Mouse (Mus musculus) myocyte (in vitro differentiated cells): ENCODE measurements at regions not wholly inside any gene's neighbourhood (a gene's known extent, or its start where the extent isn't known, plus 50 kb on each side); places are given as distances from the start of the nearest gene placed in this dataset.

Experiments used
- H3K27me3 ChIP-seq: one replicate; pipeline ENCODE4 v1.6.1; 2011; ENCODE audit not compliant: control insufficient read depth, insufficient read depth, insufficient read length
- H3K36me3 ChIP-seq: one replicate; pipeline ENCODE4 v1.6.1; 2011; ENCODE audit not compliant: control insufficient read depth, insufficient read depth
- H3K4me2 ChIP-seq: one replicate; pipeline ENCODE4 v1.6.1; 2011; ENCODE audit warnings: low read depth, control low read depth
- H3K4me3 ChIP-seq: one replicate; pipeline ENCODE4 v1.5.1; 2011; ENCODE audit warnings: mild to moderate bottlenecking, control low read depth, moderate library complexity
- H3K79me2 ChIP-seq: one replicate; pipeline ENCODE4 v1.6.1; 2011; ENCODE audit not compliant: control insufficient read depth, insufficient read depth
- H3ac ChIP-seq: one replicate; pipeline ENCODE4 v1.6.1; 2011; ENCODE audit not compliant: control insufficient read depth, insufficient read length
- CEBPB ChIP-seq: IDR thresholded peaks from 2 replicates; pipeline ENCODE4 v1.6.1; 2011; ENCODE audit warnings: mild to moderate bottlenecking, moderate library complexity; ENCODE audit not compliant: poor library complexity, insufficient read depth, severe bottlenecking
- E2F4 ChIP-seq: IDR thresholded peaks from one replicate; pipeline ENCODE4 v1.6.1; 2011; ENCODE audit warnings: mild to moderate bottlenecking, control low read depth, moderate library complexity; ENCODE audit not compliant: insufficient read depth
- MAX ChIP-seq: IDR thresholded peaks from one replicate; pipeline ENCODE4 v1.6.1; 2011; ENCODE audit warnings: low read depth, mild to moderate bottlenecking, control low read depth
- MYOD1 ChIP-seq, 3 experiments: IDR thresholded peaks; one replicate each; pipeline ENCODE4 v1.6.1; 2011; ENCODE audit warnings: control low read depth in 2 of 3, low read depth in 2 of 3, mild to moderate bottlenecking in 2 of 3, moderate library complexity in 1 of 3; ENCODE audit not compliant: insufficient read length in 2 of 3, control insufficient read depth in 1 of 3
- MYOG ChIP-seq, 3 experiments: IDR thresholded peaks; one replicate each; pipeline ENCODE4 v1.6.1; 2011; ENCODE audit warnings: control low read depth in 2 of 3, low read depth in 2 of 3, mild to moderate bottlenecking in 2 of 3; ENCODE audit not compliant: insufficient read length in 2 of 3, control insufficient read depth in 1 of 3, insufficient read depth in 1 of 3
- POLR2A ChIP-seq: IDR thresholded peaks from one replicate; pipeline ENCODE4 v1.6.1; 2011; ENCODE audit warnings: low read depth, mild to moderate bottlenecking, control low read depth, moderate library complexity; ENCODE audit not compliant: insufficient read length
- POLR2AphosphoS2 ChIP-seq: IDR thresholded peaks from one replicate; pipeline ENCODE4 v1.6.1; 2011; ENCODE audit warnings: low read depth, control low read depth; ENCODE audit not compliant: insufficient read length
- REST ChIP-seq: IDR thresholded peaks from one replicate; pipeline ENCODE4 v1.6.1; 2011; ENCODE audit warnings: mild to moderate bottlenecking, control low read depth, moderate library complexity; ENCODE audit not compliant: insufficient read depth, insufficient read length
- SRF ChIP-seq: IDR thresholded peaks from one replicate; pipeline ENCODE4 v1.6.1; 2011; ENCODE audit warnings: low read depth; ENCODE audit not compliant: control insufficient read depth, insufficient read length
- TCF12 ChIP-seq: IDR thresholded peaks from one replicate; pipeline ENCODE4 v1.6.1; 2011; ENCODE audit warnings: mild to moderate bottlenecking, control low read depth; ENCODE audit not compliant: poor library complexity, insufficient read depth, severe bottlenecking
- TCF3 ChIP-seq: IDR thresholded peaks from one replicate; pipeline ENCODE4 v1.6.1; 2011; ENCODE audit warnings: low read depth, control low read depth; ENCODE audit not compliant: insufficient read length
- USF1 ChIP-seq: IDR thresholded peaks from one replicate; pipeline ENCODE4 v1.6.1; 2011; ENCODE audit warnings: low read depth, mild to moderate bottlenecking, control low read depth, moderate library complexity

DNA sequence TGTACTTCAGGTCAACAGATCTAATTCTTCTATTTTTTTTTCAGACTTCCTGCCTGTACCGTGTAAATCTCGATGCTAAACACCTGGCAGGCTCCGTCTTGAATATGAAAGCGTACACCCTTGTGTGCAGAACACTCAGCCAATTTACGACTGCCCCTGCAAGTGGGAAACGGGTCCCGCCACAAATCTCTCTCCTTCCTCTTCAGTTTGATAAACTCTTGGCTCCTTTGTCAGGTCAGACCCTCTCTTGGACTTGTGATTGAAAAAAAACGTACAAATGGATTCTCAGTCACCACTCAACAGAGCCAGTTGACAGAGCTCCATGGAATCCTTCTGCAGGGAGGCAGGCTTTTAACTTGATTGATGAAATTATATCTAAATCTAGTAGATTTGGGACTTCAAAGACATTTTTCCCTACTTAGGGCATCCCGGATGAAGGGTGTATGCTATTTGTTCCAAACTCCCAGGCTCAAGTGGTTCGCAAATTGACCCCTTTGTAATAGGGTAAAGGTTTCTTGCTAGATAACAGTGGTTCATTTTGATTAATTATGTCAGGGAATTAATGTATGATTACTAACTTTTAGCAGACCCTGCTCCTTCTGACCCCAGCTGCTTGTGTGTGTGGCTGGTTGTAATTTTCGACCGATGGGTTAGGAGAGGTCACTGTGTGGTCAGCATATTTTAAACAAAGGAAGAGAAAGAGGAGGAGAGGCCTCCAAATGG lies 429.7 kb upstream of the Nr2f2 start:
- no peak overlapping the region for H3K4me2 ChIP-seq
- no peak overlapping the region for H3ac ChIP-seq
- no peaks in the 10 kb centered on the region for H3K79me2 ChIP-seq
- no peak overlapping the region for H3K4me3 ChIP-seq
- H3K36me3 ChIP-seq: no peaks in the 10 kb centered on the region
- TF ChIP-seq POLR2A (no peak), POLR2AphosphoS2 (no peak), MAX (no peak), TCF12 (no peak), E2F4 (no peak), SRF (no peak), MYOG (IDR thresholded peaks at IDR 0.05; ENCODE audit: control insufficient read depth in 1 of 3, insufficient read depth in 1 of 3, insufficient read length in 2 of 3, low read depth in 2 of 3) (no peak), MYOD1 (IDR thresholded peaks at IDR 0.05; ENCODE audit: control insufficient read depth in 1 of 3, insufficient read length in 2 of 3, low read depth in 2 of 3) (no peak), USF1 (no peak), REST (no peak), CEBPB (no peak), TCF3 (no peak)
- H3K27me3 ChIP-seq: no peaks in the 10 kb centered on the region

DNA sequence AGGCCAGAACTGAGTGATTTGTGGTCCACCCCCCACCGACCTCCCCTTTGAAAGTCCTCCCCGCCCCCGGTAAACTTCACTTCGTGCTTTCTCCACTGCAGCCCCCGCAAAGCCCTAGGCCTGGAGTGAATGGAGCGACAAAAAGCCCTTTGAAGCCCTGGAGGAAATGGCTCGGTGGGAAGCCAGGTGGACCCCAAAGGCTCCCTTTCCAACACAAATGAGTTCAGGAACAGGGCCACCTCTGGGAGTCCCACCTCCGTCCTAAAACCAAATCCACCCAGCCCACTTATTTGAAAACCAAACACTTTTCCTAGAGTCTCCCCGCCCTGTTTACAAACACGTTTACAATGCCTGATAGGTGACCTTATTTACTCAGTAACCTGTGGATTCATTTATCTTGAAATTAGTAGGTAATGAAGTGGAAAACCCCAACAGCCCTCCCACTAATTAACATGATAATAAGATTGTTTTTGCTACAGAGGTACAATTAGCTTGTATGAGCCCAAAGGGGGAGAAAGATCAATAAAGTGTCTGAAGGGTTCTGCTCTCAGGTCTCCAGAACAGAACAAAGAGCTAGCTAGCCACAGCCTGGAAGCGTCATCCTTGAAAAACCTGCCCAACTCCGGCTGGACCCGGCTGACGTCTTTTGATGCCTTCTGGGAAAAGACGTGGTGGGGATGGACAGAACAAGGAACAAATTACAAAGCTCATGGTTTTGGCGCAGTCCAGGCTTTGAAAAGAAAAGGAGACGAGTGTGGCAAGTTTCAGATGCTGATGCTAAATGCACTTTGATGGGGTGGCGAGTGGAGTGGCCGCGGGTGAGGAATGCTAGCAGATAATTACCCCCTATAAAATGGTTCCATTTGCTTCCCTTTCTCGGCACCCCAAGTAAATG lies 422.6 kb upstream of the Nr2f2 start:
- Histone ChIP-seq H3K27me3 (no peaks in the 10 kb centered on the region), H3ac (no peak overlapping the region), H3K4me2 (no peak overlapping the region), H3K4me3 (no peak overlapping the region), H3K79me2 (no peaks in the 10 kb centered on the region), H3K36me3 (no peaks in the 10 kb centered on the region)
- no peak for TF ChIP-seq MAX
- no peak for TF ChIP-seq POLR2A
- TF ChIP-seq SRF: no peak
- no peak for TF ChIP-seq MYOD1 (IDR thresholded peaks at IDR 0.05; ENCODE audit: control insufficient read depth in 1 of 3, insufficient read length in 2 of 3, low read depth in 2 of 3)
- TF ChIP-seq TCF3: no peak
- no peak for TF ChIP-seq CEBPB
- no peak for TF ChIP-seq E2F4
- no peak for TF ChIP-seq USF1
- no peak for TF ChIP-seq TCF12
- TF ChIP-seq POLR2AphosphoS2: no peak
- TF ChIP-seq REST: no peak
- TF ChIP-seq MYOG (IDR thresholded peaks at IDR 0.05; ENCODE audit: control insufficient read depth in 1 of 3, insufficient read depth in 1 of 3, insufficient read length in 2 of 3, low read depth in 2 of 3): no peak

DNA sequence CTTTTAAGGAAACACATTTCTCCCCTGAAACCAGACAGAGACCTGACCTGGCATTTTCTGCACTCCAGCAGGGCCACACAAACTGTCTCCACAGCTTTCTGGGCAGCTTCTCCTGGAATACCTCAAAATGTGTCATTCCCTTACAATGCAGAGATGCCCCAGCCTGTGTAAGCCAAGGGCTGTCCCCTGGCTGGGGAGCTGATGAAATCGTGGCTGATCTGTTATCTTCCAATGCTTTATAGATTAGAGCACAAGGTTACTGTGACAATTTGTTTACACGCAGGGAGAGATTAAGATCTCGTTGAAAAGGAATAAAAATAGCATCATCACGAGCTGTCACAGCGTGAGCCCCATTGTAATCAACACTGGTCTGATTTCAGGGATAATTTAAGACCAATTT lies 421.4 kb upstream of the Nr2f2 start:
- Histone ChIP-seq H3K4me2 (no peak overlapping the region), H3ac (no peak overlapping the region), H3K36me3 (no peaks in the 10 kb centered on the region), H3K27me3 (no peaks in the 10 kb centered on the region), H3K79me2 (no peaks in the 10 kb centered on the region), H3K4me3 (no peak overlapping the region)
- TF ChIP-seq POLR2A (no peak), MAX (no peak), USF1 (no peak), REST (no peak), E2F4 (no peak), POLR2AphosphoS2 (no peak), TCF12 (no peak), CEBPB (no peak)

DNA sequence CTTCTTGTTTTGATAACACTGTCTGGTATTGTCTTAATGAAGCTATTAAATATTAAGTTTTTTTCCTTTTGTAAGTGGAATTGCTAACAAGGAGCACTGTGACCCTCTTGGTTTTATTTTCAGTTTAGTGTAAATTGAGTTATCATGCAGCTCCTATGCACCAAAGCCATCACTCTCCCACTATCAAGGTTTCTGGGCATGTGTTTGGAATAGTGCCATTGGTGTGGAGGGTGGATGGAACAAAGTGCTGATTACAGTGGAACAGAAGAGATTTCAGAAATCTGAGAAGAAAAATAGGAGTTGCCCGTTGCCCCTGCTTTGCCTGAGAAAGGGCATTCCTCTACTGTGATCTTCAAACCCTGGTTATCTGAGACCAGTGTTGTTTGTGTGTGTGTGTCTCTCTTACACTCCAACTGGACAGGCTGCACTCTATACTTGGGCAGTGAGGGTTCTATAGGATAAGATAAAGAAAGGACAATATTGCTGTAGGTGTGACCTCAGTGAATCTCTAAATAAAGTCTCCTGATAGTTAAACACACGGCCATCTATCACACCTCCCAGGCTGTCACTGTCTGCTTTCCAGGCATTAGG lies 414.3 kb upstream of the Nr2f2 start:
- Histone ChIP-seq H3K27me3 (no peaks in the 10 kb centered on the region), H3ac (no peak overlapping the region), H3K4me3 (no peak overlapping the region), H3K79me2 (no peaks in the 10 kb centered on the region), H3K4me2 (no peak overlapping the region), H3K36me3 (no peaks in the 10 kb centered on the region)
- TF ChIP-seq TCF12 (no peak), SRF (no peak), POLR2A (no peak), CEBPB (no peak), MAX (no peak), TCF3 (no peak), REST (no peak), USF1 (no peak), E2F4 (no peak)
